Mouse (Mus musculus): ENCODE measurements at regions not wholly inside any gene's neighbourhood (a gene's known extent, or its start where the extent isn't known, plus 50 kb on each side); places are given as distances from the start of the nearest gene placed in this dataset.
"Not testable (repeated sequence)": the region's sequence is repeated elsewhere in the genome, so short reads cannot be mapped to it uniquely, and the experiment has no call there.

DNA sequence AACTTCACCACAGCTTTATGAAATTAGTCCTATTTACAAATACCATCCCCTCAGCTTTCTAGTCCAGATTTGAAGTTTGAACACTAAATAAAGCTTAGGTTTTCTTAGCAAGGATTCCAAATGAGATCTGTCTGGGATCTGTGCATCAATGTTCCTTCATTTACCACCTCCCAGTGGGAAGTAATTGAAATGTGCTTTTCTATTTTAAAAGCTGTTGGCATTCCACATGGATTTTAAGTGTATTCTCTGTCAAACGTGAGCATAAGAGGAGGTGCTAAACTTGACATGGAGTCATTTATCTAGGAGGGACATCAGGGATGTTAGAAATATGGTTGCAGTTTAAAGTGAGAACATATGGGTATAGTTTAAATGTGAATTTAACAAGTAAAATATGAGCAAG is 364.0 kb downstream of the Prdm13 start:
- no peaks in the 10 kb centered on the region for H3K36me3 ChIP-seq (ENCODE audit: control insufficient read depth, insufficient read depth, low read length, poor library complexity, severe bottlenecking)
- H3K27ac ChIP-seq (ENCODE audit: insufficient read depth, low read length) = no peak overlapping the region
- H3K9me3 ChIP-seq (replicated peaks; ENCODE audit: control insufficient read depth, insufficient read depth, low read length, poor library complexity, severe bottlenecking) = no peaks in the 10 kb centered on the region
- no peak overlapping the region for H3K4me3 ChIP-seq (ENCODE audit: low read depth, low read length)
- H3K27me3 ChIP-seq (ENCODE audit: control insufficient read depth, insufficient read depth, low read length, poor library complexity, severe bottlenecking) = no peaks in the 10 kb centered on the region
- no peaks in the 10 kb centered on the region for H3K4me1 ChIP-seq (ENCODE audit: control insufficient read depth, insufficient read depth, low read length)
- no peak for TF ChIP-seq CTCF (IDR thresholded peaks at IDR 0.05; ENCODE audit: low read depth, low read length)
- no peak for TF ChIP-seq EP300 (IDR thresholded peaks at IDR 0.05; ENCODE audit: insufficient read depth, low read depth, low read length)
- TF ChIP-seq POLR2A (IDR thresholded peaks at IDR 0.05; ENCODE audit: insufficient read depth, low read length) = no peak
- no peak overlapping the region for H3K9ac ChIP-seq (ENCODE audit: low read depth, poor library complexity, severe bottlenecking)

DNA sequence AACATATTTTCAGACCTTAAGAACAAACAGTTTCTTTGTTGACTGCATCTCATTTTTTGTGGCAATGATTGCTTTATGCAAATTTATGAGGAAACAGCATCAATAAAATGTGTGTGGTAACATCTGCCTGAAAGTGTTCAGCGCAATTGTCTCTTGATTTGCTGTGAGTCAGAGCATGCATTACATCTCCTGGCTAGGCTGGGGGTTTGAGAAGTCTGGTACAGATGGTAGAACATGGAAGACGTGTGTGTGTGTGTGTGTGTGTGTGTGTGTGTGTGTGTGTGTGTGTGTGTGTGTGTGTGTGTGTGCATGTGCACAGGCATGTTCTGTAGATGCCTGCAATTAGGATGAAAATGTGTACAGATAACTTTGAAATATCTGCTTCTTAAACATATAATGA is 376.5 kb downstream of the Prdm13 start:
- H3K36me3 ChIP-seq (ENCODE audit: control insufficient read depth, insufficient read depth, low read length, poor library complexity, severe bottlenecking); H3K4me1 ChIP-seq (ENCODE audit: control insufficient read depth, insufficient read depth, low read length); H3K9ac ChIP-seq (ENCODE audit: low read depth, poor library complexity, severe bottlenecking); H3K27me3 ChIP-seq (ENCODE audit: control insufficient read depth, insufficient read depth, low read length, poor library complexity, severe bottlenecking); H3K27ac ChIP-seq (ENCODE audit: insufficient read depth, low read length); H3K9me3 ChIP-seq (replicated peaks; ENCODE audit: control insufficient read depth, insufficient read depth, low read length, poor library complexity, severe bottlenecking); H3K4me3 ChIP-seq (ENCODE audit: low read depth, low read length): not testable (repeated sequence)

GRCm38 (mm10) chr4:21307476-21308011 is 378.2 kb downstream of the Prdm13 start:
- TF ChIP-seq CTCF (IDR thresholded peaks at IDR 0.05; ENCODE audit: low read depth, low read length) (no peak), EP300 (IDR thresholded peaks at IDR 0.05; ENCODE audit: insufficient read depth, low read depth, low read length) (no peak), POLR2A (IDR thresholded peaks at IDR 0.05; ENCODE audit: insufficient read depth, low read length) (no peak)
- no peaks in the 10 kb centered on the region for H3K9me3 ChIP-seq (replicated peaks; ENCODE audit: control insufficient read depth, insufficient read depth, low read length, poor library complexity, severe bottlenecking)

GRCm38 (mm10) chr4:21300141-21300540 is 385.6 kb downstream of the Prdm13 start:
- Histone ChIP-seq H3K36me3 (ENCODE audit: control insufficient read depth, insufficient read depth, low read length, poor library complexity, severe bottlenecking) (no peaks in the 10 kb centered on the region), H3K27me3 (ENCODE audit: control insufficient read depth, insufficient read depth, low read length, poor library complexity, severe bottlenecking) (no peaks in the 10 kb centered on the region), H3K9ac (ENCODE audit: low read depth, poor library complexity, severe bottlenecking) (no peak overlapping the region), H3K4me3 (ENCODE audit: low read depth, low read length) (no peak overlapping the region), H3K27ac (ENCODE audit: insufficient read depth, low read length) (no peak overlapping the region), H3K4me1 (ENCODE audit: control insufficient read depth, insufficient read depth, low read length) (no peaks in the 10 kb centered on the region), H3K9me3 (replicated peaks; ENCODE audit: control insufficient read depth, insufficient read depth, low read length, poor library complexity, severe bottlenecking) (no peaks in the 10 kb centered on the region)
- no peak for TF ChIP-seq EP300 (IDR thresholded peaks at IDR 0.05; ENCODE audit: insufficient read depth, low read depth, low read length)
- TF ChIP-seq POLR2A (IDR thresholded peaks at IDR 0.05; ENCODE audit: insufficient read depth, low read length) = no peak
- no peak for TF ChIP-seq CTCF (IDR thresholded peaks at IDR 0.05; ENCODE audit: low read depth, low read length)

More at GRCm38 (mm10) chr4:21307476-21308011, 378.2 kb downstream of the Prdm13 start:
- Histone ChIP-seq H3K4me3 (ENCODE audit: low read depth, low read length) (no peak overlapping the region), H3K27ac (ENCODE audit: insufficient read depth, low read length) (no peak overlapping the region), H3K9ac (ENCODE audit: low read depth, poor library complexity, severe bottlenecking) (no peak overlapping the region), H3K36me3 (ENCODE audit: control insufficient read depth, insufficient read depth, low read length, poor library complexity, severe bottlenecking) (no peaks in the 10 kb centered on the region), H3K27me3 (ENCODE audit: control insufficient read depth, insufficient read depth, low read length, poor library complexity, severe bottlenecking) (no peaks in the 10 kb centered on the region), H3K4me1 (ENCODE audit: control insufficient read depth, insufficient read depth, low read length) (no peaks in the 10 kb centered on the region)

DNA sequence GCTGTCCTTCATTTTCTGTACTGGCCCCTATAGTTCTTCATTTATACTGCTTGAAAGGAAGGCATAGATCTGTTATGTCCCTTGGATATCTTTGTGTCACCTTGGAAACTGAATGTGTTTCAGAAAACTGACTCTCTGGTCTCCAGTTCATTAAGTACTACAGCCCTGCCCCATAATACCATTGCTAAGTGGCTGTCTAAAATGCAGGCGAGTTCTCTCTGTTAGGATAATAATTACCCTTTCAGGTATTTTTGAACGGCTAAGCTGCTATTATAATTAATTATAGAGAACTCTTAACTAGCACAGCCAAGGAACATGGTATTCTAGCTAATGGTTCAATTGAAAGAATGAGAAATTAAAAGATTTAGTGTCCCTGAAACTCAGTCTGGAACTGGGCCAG is 418.5 kb downstream of the Prdm13 start:
- H3K9ac ChIP-seq (ENCODE audit: low read depth, poor library complexity, severe bottlenecking) = no peak overlapping the region
- H3K4me1 ChIP-seq (ENCODE audit: control insufficient read depth, insufficient read depth, low read length) = no peaks in the 10 kb centered on the region
- TF ChIP-seq POLR2A (IDR thresholded peaks at IDR 0.05; ENCODE audit: insufficient read depth, low read length) = no peak
- TF ChIP-seq EP300 (IDR thresholded peaks at IDR 0.05; ENCODE audit: insufficient read depth, low read depth, low read length) = no peak
- TF ChIP-seq CTCF (IDR thresholded peaks at IDR 0.05; ENCODE audit: low read depth, low read length) = no peak
- H3K36me3 ChIP-seq (ENCODE audit: control insufficient read depth, insufficient read depth, low read length, poor library complexity, severe bottlenecking) = no peaks in the 10 kb centered on the region
- no peaks in the 10 kb centered on the region for H3K27me3 ChIP-seq (ENCODE audit: control insufficient read depth, insufficient read depth, low read length, poor library complexity, severe bottlenecking)
- no peaks in the 10 kb centered on the region for H3K9me3 ChIP-seq (replicated peaks; ENCODE audit: control insufficient read depth, insufficient read depth, low read length, poor library complexity, severe bottlenecking)
- no peak overlapping the region for H3K4me3 ChIP-seq (ENCODE audit: low read depth, low read length)
- H3K27ac ChIP-seq (ENCODE audit: insufficient read depth, low read length) = no peak overlapping the region

DNA sequence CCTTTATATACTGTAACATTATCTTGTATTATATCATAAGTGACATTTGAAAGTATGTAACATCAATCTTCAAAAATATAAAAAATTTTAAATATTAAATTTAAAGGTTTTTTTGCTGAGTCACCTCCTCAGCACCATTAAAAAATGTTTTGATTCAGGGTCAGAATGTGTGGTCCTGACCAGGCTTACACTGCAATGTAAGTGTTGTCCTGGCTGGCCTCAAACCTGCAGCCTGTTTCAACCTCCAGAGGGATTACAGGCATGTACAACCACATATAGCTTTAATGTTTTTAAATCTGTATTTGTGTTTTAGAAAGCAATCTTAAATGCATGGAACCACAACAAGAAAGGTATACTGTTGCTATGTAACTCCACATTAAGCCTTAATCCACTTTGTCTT is 418.9 kb downstream of the Prdm13 start:
- Histone ChIP-seq H3K27ac (ENCODE audit: insufficient read depth, low read length) (no peak overlapping the region), H3K9me3 (replicated peaks; ENCODE audit: control insufficient read depth, insufficient read depth, low read length, poor library complexity, severe bottlenecking) (no peaks in the 10 kb centered on the region), H3K27me3 (ENCODE audit: control insufficient read depth, insufficient read depth, low read length, poor library complexity, severe bottlenecking) (no peaks in the 10 kb centered on the region), H3K9ac (ENCODE audit: low read depth, poor library complexity, severe bottlenecking) (no peak overlapping the region), H3K4me3 (ENCODE audit: low read depth, low read length) (no peak overlapping the region), H3K36me3 (ENCODE audit: control insufficient read depth, insufficient read depth, low read length, poor library complexity, severe bottlenecking) (no peaks in the 10 kb centered on the region), H3K4me1 (ENCODE audit: control insufficient read depth, insufficient read depth, low read length) (no peaks in the 10 kb centered on the region)
- TF ChIP-seq CTCF (IDR thresholded peaks at IDR 0.05; ENCODE audit: low read depth, low read length) (no peak), POLR2A (IDR thresholded peaks at IDR 0.05; ENCODE audit: insufficient read depth, low read length) (no peak), EP300 (IDR thresholded peaks at IDR 0.05; ENCODE audit: insufficient read depth, low read depth, low read length) (no peak)

Measured in ES-Bruce4 (cell line).